Mouse (Mus musculus) kidney, postnatal 14 days (tissue): Measurements from ENCODE around the gene Btnl2.
A peak's percentile ranks its signal among the peaks of the same experiment; 100 is the strongest.

Experiments
- DNase-seq: peaks from one replicate; pipeline ENCODE4 v3.0.0; 2022; ENCODE audit warnings: mixed read lengths

Gene Btnl2

GRCm38 (mm10) chr17:34411117-34411516 is 56.5 kb downstream of the Btnl2 start:
- DNase-seq, result peak; percentile 61
